Comparison of ENCODE assay signal across 9 mouse cellular contexts in the genomic region with DNA sequence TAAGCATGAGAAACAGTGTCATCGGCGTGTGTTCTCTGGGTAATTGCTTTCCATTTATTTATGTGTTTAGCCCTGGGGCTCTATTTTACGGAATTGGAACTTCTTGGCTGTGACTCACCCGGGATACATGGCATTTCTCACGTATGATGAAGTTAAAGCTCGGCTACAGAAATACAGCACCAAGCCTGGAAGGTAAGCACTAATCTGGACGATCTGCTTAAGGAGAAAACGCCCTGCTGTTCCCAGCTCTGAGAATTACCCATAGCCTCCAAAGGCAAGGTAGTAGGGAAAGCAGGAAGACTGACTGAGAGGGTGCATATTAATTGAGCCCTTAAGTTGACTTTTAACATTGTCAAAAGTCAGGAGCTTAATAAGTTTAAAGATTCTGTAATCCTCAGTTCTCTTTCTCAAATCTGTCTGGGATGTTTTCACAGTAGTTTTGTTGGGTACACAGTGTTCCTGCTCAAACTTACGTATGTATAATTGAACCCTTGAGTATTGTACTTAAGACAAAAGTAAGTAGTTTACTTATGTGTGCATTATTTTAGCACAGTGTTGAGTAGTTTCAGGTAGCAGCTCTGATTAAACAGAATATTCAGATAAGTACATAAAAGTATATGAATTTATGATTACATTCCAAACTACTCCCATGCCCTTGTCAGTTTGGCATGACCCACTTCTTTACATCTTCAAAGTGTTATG.
"Had no signal": no experiment of that assay in that cellular context is flagged by ENCODE, and none has a peak within 500 bp of the region (broad histone marks: within the 10 kb centered on the region; RNA-seq: fewer than 3 reads in every experiment).

No protein-coding gene starts in this region.

- H3K27ac ChIP-seq: liver, embryonic 13.5 days; midbrain, embryonic 13.5 days had no signal

- H3K4me2 ChIP-seq: liver, embryonic 13.5 days; midbrain, embryonic 13.5 days had no signal

- H3K4me3 ChIP-seq: limb, embryonic 12.5 days; liver, embryonic 13.5 days; midbrain, embryonic 13.5 days had no signal

- H3K36me3 ChIP-seq: liver, embryonic 13.5 days; midbrain, embryonic 13.5 days had no signal

- H3K27me3 ChIP-seq: limb, embryonic 12.5 days; liver, embryonic 13.5 days; midbrain, embryonic 13.5 days had no signal

- H3K4me1 ChIP-seq: liver, embryonic 13.5 days; midbrain, embryonic 13.5 days had no signal

- DNase-seq: kidney, postnatal 25 days; liver; liver, embryonic 13.5 days; liver, postnatal 0 days; right cerebral cortex, postnatal 14 days; thymus, postnatal 4 days had no signal

- H3K9me3 ChIP-seq: limb, embryonic 12.5 days; liver, embryonic 13.5 days; midbrain, embryonic 13.5 days had no signal

- H3K9ac ChIP-seq: limb, embryonic 12.5 days; liver, embryonic 13.5 days; liver, postnatal 0 days; midbrain, embryonic 13.5 days had no signal

- ATAC-seq: intestine, embryonic 16.5 days; midbrain, embryonic 13.5 days had no signal
